Mouse (Mus musculus): ENCODE measurements around the gene Nlgn1.

The Nlgn1 gene

DNA sequence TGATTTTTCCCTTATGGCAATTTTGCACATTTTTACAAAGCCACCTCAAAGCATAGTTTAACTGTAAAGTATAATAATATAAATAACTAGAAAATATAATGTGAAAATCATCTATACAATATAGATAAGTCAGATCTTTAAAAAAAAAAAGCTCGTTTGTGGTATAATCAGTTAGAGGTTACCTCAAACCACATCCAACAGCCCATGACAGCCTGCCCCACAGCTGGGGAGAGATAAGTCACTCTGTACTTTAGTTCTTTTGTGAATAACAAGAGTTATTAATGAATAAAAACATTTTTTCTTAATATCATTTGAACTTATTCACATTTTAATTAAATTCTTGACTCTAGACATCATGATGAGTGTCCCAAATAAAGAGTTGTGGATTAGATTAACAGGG, 130.8 kb downstream of the Nlgn1 start:
- in situ Hi-C loops (cut with MboI, MseI) = no loop called here

DNA sequence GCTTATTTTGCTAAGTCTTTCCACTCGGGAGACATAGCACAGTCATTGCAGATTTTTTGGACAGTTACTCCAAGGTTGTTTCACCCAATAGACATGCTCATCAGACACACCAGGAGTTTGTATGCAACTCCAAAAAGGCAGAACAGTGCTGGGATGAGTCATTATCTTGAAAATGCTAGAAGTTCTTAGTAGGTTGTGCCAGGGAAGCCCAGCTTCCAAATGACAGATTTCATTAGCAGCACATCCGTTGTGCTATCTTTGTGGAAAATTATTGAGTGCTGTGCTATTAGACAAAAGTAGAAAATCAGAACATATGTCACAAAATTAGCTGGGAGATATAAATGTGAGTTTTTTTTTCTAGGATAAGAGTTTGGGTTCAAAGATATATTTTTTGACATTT, 137.3 kb downstream of the Nlgn1 start:
- in situ Hi-C loops (cut with MboI, MseI) = no loop called here

GRCm38 (mm10) chr3:26181013-26181412, 151.2 kb downstream of the Nlgn1 start:
- in situ Hi-C loops (cut with MboI, MseI) = no loop called here

- in situ Hi-C loops (cut with MboI, MseI) = no loop called here
Observed at GRCm38 (mm10) chr3:26175371-26175770, 156.9 kb downstream of the Nlgn1 start.

GRCm38 (mm10) chr3:26174257-26174656, 158.0 kb downstream of the Nlgn1 start:
- in situ Hi-C loops (cut with MboI, MseI) = loop anchor here in 1 of 2 experiments (5.0 kb wide), 1 partner anchor 97 kb away; no protein-coding TSS in a partner anchor

DNA sequence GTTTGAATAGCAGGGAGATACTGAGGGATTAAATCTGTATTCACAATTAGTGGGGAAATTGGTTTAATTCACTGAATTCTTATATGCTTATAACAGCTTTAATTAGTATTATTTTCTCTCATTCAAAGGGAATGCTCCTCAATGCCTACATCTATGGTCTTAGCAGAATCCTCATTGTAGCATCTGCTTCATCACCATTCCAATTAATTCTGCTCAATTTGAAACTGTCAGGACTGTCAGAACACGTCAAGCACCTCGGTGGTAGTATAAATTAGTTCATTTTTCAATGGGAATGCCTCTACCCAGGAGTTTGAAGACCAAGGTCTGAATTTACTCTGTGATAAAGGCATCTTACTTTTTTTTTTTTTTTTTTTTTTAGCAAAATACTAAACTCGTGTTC, 158.6 kb downstream of the Nlgn1 start:
- in situ Hi-C loops (cut with MboI, MseI) = loop anchor here in 1 of 2 experiments (5.0 kb wide), 1 partner anchor 96 kb away; no protein-coding TSS in a partner anchor

- in situ Hi-C loops (cut with MboI, MseI) = no loop called here
Observed at GRCm38 (mm10) chr3:26166711-26167110, 165.5 kb downstream of the Nlgn1 start.

GRCm38 (mm10) chr3:26153782-26154181, 178.5 kb downstream of the Nlgn1 start:
- in situ Hi-C loops (cut with MboI, MseI) = no loop called here

- in situ Hi-C loops (cut with MboI, MseI) = no loop called here
Observed at GRCm38 (mm10) chr3:26153036-26153741, 179.1 kb downstream of the Nlgn1 start.

GRCm38 (mm10) chr3:26152510-26153035, 179.7 kb downstream of the Nlgn1 start:
- in situ Hi-C loops (cut with MboI, MseI) = no loop called here

- in situ Hi-C loops (cut with MboI, MseI) = no loop called here
Observed at GRCm38 (mm10) chr3:26151351-26152020, 180.8 kb downstream of the Nlgn1 start.

DNA sequence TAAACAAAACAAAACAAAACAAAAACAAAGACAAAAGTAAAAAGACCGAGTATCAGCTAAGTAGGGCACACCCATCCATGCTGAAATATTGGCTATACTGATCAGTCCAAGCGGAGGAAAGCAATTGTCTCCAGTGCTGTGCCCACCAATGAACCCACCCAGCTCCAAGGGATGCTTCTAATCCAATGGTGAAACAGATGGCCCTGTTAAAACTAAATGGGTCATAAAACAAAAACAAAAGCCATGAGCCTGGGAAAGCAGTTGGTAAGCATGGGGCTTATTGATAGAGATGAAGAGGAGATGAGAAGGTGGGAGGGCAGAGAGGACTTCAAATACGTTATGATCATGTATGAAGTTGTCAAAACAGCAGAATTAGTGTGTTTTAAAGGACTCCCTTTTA, 186.1 kb downstream of the Nlgn1 start:
- in situ Hi-C loops (cut with MboI, MseI) = no loop called here

- in situ Hi-C loops (cut with MboI, MseI) = no loop called here
Observed at GRCm38 (mm10) chr3:26145441-26145840, 186.8 kb downstream of the Nlgn1 start.

- in situ Hi-C loops (cut with MboI, MseI) = no loop called here
Observed at GRCm38 (mm10) chr3:26141590-26141989, 190.7 kb downstream of the Nlgn1 start.

DNA sequence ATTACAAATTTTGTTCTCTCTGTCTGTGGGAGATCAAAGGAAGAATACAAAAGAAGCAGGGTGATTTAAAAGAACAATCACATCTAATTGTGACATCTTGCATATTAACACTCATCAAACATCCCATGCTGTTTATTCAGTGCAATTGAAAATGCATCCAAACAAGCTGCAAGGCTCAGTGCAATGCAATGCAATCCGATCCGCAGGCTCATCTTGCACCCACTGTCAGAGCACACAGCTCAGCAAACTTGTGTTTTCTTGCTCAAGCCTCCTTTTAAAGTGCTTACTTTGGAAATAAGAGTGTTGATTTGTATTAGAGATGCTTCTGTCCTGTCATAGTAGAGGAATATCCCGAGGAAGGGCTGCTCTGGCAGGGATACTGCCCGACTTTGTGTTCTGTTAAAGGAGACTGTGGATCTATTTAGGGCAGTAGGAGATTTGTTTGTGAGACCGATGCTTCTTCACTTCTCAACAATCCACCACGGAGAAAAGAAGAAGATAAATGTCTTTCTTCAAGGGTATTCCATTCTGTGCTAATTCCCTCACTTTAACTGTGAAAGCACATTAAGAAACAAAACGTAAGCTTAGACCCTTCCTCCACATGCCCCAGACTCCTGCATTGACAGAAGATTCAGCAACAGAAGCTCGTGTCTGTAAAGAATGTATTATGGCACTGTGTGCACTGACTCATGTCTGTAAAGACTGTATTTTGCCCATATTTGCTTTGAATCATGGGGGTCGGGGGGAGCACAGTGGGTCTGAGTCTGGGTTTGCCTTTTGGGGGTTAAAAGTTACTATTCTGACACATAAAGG, 197.2 kb downstream of the Nlgn1 start:
- in situ Hi-C loops (cut with MboI, MseI) = no loop called here

- in situ Hi-C loops (cut with MboI, MseI) = no loop called here
Observed at GRCm38 (mm10) chr3:26130919-26131318, 201.3 kb downstream of the Nlgn1 start.

DNA sequence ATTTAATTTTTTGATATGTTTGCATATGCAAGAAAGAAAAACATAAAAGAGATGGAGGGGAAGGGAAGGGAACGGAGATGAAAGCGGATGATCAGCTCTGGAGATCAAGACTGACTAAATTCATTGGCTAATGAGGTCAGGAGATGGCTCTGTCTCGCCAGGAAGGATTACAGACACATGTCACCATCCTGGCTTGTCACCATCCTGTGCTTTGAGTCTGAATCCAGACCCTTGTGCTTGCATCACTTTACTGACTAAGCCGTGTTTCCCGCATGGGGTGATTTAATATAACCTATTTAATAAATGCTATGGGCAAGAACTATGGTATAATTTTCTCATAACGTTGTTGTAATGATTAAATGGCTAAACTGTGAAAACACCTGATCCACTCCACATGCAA, 202.8 kb downstream of the Nlgn1 start:
- in situ Hi-C loops (cut with MboI, MseI) = no loop called here

GRCm38 (mm10) chr3:26117071-26117470, 215.2 kb downstream of the Nlgn1 start:
- in situ Hi-C loops (cut with MboI, MseI) = no loop called here

DNA sequence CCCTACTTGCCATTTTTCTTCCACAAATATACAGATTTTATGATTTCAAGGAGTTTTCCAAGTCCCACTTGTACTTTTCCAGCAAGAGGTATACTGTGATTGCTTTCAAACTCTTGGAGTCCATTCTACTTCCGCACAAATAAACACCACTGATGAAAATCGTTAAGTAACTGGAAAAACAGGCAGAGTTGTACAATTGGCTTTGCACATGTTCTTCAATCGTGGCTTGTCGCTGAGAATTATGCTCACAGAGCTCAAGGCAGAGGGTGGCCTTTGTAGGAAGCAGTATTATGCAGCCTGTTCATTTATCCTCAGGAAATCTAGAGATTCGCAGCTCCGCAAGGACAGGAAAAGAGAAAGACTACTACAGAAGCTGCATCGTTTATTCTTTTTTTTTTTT, 225.9 kb downstream of the Nlgn1 start:
- in situ Hi-C loops (cut with MboI, MseI) = no loop called here

GRCm38 (mm10) chr3:26105528-26105927, 226.7 kb downstream of the Nlgn1 start:
- in situ Hi-C loops (cut with MboI, MseI) = no loop called here

DNA sequence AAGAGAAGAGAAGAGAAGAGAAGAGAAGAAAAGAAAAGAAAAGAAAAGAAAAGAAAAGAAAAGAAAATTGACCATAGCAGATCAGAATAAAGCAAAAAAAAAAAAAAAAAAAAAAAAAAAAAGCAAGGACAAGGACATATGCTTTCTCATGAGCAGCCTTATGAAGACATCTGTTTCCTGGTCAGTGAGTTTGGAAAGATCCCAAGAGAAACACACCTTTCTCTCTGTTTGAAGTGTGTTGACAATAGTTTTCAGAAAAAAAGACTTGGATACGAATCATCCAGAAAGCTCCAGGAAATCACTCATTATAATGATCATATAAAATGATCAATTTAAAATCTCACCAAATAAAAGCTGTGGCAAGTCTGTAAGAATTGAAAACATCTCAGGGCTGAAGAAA, 230.0 kb downstream of the Nlgn1 start:
- in situ Hi-C loops (cut with MboI, MseI) = no loop called here

DNA sequence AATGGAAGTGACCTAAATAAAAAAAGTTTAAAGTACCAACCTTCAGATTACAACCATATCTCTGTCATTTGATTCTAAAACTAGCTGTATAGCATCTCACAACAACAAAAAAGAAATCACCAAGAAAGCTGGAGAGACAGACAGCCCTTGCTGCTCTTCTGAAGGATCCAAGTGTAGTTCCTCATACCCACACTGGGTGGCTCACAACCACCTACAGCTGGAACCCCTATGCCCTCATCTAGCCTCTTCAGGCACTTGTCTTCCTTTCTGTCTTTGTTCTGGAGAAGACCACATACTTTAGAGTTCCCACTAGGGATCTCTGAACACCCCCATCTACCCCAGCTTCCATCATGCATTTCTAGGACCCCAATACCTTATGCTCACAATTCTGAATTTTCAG, 236.7 kb downstream of the Nlgn1 start:
- in situ Hi-C loops (cut with MboI, MseI) = no loop called here

All from T-helper 17 cell (primary cell).